Mouse (Mus musculus) MEL-GATA-1-ER (cell line): ENCODE results near the gene Gfod2.

Source experiments
- DNase-seq: peaks from one replicate; pipeline ENCODE4 v3.0.0-alpha.2; 2012; ENCODE audit warnings: low read depth; ENCODE audit errors: extremely low read depth

Gene Gfod2

DNA sequence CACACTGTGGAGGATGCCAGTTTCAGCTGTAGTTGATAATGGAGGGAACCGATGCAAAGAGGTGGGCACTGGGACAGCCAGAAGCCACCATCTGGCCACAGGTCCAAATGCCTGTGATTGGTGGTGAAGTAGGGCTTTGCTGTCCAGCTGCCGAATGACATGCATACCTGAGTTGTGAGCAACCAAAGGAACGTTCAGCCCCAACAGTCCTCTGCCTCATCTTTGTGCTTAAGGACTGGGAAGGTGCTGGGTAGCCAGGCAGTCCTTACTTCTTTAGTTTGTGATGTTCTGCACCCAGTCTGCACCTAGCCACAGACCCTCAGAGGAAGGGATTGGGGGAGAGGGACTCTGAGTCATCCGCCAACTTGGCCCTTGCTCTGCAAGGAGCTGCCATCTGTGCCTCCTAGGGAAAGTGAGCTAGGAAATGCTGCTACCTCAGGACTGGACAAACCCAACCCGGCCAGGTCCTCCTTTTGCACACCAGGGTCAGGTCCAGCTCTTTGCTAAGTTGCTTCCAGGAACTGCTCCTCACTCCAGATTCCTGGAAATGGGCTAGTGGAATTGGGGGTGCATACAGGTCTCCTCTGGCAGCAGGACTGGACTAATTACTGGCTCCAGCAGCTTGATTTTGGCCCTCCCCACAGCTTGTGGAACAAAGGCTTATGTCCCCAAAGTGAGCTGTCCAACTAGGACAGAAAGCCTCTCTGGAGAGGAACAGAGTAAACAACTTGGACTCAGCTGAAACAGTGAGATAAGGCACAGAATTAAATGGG lies 10.2 kb upstream of the Gfod2 start:
- no peak for DNase-seq

DNA sequence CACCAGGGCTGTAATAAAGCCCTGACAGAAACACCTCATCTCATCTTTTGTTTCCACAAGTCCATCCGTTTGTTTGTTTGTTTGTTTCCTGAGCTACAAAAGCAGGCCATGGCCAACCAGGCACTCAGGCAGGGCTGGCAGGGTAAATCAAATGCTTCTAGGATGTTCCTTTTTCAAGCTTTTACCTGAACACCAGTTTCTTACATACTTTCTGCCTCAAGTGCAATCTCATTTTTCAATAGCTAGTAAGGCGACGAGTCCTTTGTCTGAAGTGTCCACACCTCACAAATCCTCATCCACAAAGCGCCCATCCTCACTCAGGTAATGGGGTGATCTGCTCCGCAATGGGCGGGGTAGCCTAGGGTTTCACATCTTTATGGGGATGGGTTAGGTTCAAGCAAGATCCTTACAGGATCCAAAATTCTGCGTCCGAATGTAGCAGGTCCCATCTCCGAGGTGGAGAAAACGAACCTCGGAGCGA lies 628 bp downstream of the Gfod2 start:
- DNase-seq: no peak

DNA sequence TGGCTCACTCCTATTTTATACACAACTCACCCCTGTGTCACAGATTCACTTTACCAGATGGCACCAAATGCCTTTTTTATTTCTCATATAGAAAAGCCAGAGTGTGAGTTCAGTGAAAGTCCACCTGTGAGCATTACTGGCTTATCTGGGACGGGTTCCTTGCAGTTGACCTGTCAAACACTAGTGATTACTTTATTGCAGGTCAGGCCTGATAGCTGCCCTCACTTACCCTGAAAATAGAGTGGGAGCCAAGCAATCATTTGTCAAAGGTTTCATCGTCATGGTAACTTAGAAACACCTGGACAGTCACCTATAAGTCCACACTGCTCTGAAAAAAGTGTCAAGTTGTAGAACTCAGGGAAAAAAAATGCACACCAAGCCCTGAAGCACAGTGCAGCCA lies 3.8 kb downstream of the Gfod2 start:
- no peak for DNase-seq

DNA sequence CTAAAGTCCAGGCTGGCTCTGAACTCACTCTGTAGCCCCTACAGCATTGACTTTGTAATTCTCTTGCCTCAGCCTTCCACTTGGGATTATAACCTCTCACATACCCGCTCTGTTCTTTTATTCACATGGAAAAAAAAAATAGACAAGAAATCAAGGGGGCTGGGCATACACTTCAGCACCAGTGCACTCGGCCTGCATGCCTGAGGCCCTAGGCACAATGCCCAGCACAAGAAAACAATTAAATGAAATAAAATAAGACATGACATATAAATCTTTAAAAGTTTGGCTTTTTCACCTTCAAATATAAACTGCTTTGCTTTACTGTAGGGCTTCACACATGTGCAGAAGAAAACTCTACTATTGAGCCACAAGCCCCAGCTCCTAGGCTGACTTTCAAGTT lies 4.5 kb downstream of the Gfod2 start:
- no peak for DNase-seq

DNA sequence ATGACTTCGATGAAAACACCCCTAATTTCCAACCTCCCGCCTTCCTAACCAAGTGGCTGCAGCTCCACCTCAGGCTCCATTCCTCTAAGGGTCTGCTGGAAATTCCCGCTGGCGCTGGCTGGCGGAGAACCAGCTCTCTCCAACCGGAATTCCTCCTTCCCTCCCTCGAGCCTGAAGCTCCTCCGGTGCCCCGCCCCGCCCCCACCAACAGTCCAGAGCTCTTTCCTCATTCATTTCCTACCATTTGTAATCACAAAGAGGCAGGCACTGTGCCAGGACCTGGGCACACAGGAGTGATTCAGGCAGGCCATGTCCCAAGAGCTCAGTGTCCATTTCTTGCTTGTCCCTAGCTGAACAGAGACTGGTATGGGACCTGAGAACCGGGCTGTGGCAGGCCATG lies 7.9 kb downstream of the Gfod2 start:
- DNase-seq: no peak

DNA sequence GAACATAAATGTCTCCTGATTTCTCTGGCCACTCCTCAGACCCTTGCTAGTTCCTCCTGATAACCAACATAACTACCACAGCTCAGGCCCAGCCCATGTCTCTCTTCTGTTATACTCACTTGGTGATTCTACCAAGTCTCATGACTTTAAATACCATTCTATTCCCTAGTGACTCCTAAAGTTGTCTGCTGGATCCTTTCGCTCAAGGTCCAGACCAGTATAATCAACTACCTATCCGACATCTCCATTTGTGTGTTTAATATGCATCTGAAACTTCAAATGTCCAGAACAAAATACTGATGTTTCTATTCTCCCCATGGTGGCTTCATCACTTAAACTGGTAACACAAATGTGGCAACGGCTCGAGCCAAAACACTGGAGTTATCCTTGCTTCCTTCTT lies 15.2 kb downstream of the Gfod2 start:
- DNase-seq: no peak

DNA sequence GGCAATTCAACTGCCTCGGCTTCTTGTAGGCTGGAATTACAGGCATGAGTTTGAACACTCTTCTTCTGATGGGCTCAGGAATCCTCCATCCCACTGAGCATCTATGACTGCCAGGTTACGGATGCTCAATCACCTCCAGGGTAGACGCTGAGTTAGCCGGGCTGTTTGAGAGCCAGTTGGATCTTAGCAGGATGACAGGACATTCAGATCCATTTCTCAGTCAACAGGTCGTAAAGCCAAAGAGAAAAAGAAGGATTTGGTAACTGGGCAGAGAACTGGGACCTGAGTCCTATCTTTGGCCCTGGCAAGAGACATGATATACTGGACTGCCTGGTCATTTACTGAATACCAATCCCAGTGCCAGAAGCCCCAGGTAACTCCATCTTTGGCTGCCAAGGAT lies 19.2 kb downstream of the Gfod2 start:
- no peak for DNase-seq

DNA sequence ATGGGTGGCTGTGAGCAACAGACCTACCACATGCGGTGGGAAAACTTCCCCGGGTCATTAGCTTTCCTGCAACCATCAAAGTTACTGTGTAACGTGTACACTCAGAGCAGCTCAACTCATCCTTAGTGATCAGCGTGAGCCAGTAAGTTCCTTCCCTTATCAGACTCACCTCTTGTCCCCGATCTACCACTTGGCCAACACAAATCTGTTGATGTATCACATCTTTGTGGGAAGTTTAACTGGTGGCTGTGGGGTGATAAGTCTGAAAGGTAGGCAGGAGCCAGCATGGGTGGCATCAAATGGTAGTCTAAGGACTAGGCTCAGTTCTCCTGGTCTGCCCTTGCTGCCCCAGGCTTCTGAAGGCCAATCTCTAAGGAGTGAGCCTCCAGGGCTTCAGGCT lies 26.3 kb downstream of the Gfod2 start:
- DNase-seq: no peak

DNA sequence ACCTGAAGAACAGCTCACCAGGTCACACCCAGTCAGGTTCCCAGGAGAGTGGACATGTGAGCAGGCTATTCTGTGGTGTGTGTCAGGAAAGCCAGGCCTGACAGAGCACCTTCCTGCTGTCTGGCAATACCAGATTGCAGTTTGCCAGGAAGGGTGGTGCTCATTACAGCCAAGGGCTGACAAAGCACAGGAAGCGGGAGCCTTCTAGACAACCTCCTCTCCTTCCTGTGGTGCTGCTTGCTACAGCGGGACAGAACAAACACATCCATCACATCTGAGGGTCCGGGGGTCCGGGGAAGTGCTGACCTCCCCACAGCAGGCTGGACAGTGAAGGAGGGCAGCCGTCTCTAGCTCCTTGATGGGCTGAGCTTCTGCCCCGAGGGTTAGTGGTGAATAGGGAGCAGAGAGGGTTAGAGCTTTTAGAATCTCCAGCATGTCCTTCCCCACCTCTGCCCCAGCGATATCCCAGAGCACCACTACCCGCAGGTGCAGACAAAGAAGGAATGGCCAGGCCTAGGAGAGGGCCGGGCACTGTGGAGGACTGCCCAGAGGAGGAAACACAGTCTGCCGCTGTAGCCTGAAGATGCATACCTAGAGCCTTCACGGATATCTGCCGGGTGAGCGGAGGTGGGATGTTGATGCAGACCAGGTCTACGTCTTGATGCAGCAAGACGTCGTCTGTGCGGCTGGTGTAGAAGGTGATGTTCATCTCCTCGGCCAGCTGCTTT lies 30.9 kb downstream of the Gfod2 start:
- DNase-seq: no peak

DNA sequence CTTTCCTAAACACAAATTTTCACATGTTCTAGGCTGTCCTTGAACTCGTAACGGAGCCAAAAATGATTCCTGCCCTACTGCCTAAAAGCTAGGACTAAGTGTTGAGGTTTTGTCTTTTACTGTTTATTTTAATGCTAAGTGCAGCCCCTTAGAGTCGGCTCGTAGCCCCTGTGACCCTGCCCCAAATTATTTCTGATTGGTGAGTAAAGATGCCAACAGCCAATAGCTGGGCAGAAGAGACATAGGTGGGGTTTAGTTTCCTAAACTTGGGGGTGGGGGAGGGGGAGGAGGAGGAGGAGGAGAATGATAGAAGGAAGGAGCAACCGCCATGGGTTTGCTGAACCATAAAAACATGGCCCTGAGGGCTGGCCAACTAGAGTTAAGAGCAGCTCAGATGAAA lies 32.7 kb downstream of the Gfod2 start:
- DNase-seq: no peak

DNA sequence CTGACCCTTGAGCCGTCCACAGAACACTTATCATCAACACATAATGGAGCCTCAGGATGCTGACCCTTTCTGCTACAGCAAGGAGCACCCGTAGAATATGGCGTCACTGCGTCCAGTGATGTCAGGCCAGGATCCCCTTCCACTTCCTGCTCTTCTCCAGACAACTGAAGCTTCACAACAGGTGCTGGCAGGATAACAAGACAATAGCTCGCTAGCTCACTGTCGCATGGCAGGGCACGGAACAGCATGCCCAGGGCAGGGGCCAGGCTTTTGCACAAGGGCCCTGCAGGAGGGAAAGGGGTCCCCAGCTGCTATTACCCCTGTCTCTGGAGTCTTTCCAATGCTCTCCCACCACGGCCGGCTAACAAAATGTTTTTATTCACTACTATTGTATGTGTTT lies 35.6 kb downstream of the Gfod2 start:
- DNase-seq: no peak

DNA sequence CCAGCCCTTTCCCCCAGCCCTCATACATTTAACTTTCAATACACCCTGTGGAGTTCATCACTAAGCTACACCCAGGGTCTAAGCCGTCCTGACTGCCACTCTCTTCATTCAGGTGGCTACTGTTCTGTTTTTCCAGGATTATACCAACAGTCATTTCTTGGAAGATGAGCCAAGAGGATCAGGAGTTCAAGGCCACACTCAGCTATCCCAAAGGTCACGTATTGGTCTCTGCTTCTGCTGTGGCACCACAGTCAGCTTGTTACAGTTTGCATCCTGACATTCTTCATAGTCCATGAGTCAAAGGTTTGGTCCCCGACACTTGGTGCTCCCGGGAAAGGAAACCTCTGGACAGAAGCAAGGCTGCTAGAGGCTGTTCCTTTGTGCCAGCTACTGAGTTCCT lies 38.8 kb downstream of the Gfod2 start:
- DNase-seq: no peak

DNA sequence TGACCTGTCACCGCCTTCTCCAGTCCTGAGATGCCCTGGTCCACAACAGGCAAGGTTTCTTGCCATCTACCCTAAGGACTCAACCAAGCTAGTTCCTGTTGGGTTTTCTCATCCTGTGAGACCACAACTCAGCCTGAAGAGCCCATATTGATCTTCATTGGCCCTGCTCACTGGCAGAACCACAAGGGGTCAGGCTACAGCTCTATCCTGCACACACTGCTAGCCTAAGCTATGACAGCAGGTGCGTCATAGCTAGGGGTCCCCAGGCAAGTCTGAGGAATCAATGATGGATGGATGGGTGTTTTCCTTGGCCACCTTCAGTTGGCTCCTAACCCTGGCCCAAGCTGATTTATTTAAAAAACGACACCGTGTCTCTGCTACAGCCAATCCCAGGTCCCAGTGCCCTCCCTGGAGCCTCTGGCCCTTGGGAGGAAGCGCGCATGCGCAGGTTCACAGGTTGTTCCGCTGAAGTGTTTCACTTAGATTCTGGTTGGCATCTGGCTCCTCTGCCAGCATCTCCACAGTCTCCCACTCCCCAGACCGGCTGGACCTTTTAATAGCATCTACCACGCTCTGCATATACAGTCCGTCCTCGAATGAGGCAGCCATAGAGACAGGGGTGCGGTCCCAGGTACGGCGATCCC lies 42.0 kb downstream of the Gfod2 start:
- DNase-seq: no peak

DNA sequence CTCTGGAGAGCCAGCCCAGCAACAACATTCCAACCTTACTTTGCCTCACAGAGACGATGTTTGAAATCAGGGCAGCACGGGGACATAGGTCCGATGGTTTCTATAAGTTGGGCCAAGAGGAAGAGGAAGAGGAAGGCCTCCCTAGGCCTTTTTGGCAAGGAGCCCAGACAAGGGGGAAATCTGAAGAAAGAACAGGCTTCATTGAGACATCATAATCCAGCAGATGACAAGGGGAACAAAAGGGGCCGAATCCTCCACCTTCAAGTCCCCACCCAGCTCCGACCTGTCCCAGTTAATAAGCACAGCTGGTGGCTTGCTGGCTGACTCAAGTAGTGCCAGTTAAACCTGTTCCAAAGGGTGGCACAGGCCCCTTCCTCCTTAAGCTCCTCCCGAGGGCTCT lies 43.4 kb downstream of the Gfod2 start:
- peak; percentile 51 for DNase-seq

DNA sequence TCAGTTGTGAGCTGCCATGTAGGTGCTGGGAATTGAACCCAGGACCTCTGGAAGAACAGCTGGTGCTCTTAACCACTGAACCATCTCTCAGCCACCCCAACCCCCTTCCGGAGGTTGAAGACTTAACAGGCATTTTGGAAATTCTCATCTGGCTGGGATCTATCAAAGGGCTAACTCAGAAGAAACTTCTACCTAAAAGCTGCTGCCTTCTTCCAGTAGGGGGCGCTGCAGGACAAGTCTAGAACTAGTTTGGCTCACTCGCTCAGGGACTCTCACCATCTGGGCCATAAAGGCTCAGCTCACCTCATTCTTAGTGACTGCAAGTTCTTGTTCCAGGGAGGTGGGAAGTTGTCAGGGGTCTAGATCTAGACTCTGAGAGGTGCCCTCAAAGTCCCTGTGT lies 44.3 kb downstream of the Gfod2 start:
- peak; percentile 74 for DNase-seq

DNA sequence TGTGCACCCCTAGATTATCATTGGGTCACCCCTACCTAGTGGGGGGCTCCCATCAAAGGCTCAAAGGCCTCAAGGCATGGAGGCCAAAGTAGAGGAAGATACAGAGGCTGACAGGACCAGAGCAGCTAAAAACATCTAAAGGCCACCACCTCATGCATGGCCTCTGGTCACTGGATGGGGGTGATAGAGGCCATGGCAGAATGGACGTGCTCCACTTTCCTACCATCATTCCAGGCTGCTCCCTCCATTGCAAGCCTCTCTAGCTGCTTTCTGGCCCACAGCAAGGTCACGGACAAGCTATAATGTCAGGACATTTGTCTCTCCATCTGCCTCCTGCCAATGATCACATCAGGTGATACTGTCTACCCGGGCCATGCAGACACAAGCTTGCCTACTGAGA lies 46.2 kb downstream of the Gfod2 start:
- DNase-seq: no peak

DNA sequence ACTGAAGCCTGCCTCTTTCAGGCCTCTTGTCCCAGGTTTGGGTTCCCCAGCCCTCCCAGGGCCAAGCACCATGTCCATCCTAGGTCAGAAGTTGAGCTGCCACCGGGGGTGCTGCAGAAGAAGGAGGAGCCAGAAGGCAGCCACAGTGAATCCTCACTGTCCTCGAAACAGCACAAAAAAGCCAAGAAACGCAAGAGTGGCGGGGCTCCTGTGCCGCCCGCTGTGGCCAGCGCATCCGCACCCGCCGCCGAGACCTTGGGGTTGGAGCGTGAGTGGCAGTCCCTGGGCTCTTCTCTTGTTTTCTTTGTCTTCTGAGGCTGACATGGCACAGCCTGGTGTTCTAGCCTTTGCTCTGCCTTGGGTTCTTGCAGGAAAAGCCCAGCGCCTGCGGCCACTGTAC lies 49.1 kb downstream of the Gfod2 start:
- DNase-seq: no peak

DNA sequence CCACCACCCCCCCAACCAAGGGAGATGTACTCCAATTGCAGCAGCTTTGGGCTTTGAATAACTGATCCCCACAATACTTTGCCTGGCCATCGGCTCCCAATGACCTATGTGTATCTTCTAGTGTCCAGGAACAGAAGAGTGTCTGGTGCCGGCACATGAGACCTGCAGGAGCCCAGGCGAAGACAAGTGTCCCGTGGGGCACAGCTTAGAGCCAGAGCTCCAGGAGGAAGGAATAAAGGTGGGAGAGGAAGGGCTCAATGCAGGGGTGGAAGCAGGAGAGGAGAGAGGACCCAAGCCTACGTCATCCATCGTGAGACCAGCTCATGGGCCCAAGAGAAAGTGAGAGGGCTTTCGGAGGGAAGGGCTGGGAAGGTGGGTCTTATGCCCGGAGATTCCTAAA lies 49.8 kb downstream of the Gfod2 start:
- no peak for DNase-seq

DNA sequence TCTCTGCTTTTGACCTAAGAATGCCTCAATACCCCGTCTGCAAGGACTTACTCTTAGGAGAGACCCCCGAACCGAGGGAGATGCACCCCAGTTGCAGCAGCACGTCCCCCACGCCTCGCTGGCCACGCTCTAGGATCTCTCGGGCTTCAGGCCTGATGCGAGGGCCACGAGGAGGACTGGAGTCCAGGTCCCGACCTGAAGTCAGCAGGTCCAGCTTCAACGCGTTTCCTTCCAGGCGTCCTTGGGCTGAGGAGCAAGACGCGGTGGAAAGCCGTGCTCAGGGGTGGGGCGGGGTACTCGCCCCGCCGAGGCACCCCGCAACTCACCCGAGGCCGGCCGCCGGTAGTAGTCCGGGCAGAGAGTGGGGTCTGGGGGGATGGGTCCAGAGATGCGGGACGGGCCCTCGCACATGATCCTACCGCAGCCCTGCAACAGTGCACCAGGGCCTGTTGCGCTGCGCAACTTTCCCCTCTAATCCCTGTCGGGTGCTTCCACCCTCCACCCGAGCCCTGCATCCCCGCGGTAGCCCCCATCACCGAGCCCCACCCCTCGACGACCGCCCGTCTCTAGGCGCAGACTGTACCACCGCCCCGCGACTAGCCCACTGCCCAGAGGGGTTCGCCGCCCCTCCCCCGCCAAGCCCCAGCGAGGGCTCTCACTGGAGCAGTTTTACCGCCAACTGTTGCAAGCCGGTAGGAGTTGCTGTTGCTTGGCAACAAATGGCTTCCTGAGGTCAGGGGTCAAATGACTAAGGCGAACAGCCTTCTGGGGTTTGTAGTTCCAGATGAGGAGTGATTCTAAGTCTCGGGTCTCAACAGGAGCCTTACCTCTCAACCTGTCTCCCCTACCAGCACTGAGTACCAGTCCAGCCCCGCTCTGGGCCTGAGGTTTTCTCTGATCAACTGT lies 50.7 kb downstream of the Gfod2 start, which contains the start of the genes 4933405L10Rik and Enkd1:
Gene 4933405L10Rik, plus strand, starts transcription at position 158 of the 906 bp plus-strand sequence.
Gene Enkd1, minus strand, starts transcription at position 713 of the 906 bp plus-strand sequence.
- DNase-seq: peak; percentile 90

DNA sequence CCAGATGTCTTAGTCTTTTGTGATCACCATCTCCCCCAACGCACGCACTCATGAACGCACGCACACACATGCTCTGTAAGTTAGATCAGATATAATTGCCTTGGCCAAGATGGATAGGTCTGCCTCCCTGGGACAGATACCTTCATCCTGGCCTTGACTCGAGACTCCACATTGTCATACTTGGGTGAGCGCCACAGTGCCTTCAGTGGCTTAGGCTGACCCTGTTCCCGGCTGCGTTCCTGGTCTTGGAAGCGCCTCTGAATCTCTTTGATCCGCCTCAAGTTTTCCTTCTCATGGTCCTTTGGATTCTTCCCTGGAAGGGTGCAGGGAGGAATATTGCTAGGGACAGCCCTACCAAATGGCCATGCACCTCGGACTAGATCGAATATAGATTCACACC lies 52.0 kb downstream of the Gfod2 start:
- DNase-seq: no peak

DNA sequence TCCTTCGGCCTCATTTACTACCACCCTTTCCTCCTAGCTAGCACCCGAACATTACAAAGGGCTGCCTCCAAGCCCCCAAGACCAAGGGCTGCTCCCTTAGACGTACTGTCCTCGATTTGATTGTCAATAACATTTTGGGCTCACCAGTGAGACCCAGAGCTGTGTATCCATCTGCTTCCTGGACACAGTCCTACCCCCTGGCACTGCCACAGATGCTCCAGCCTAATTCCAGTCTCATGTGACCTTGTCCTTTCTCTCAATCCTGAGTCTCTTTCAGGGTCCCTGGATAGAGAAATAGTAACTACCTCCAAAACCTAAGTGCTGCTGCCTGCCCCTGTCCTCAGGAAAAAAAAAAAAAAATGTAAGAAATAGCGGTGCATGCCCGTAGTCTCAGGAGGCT lies 53.5 kb downstream of the Gfod2 start:
- no peak for DNase-seq
